Comparison of ENCODE assay signal across 11 mouse cellular contexts in the genomic region with DNA sequence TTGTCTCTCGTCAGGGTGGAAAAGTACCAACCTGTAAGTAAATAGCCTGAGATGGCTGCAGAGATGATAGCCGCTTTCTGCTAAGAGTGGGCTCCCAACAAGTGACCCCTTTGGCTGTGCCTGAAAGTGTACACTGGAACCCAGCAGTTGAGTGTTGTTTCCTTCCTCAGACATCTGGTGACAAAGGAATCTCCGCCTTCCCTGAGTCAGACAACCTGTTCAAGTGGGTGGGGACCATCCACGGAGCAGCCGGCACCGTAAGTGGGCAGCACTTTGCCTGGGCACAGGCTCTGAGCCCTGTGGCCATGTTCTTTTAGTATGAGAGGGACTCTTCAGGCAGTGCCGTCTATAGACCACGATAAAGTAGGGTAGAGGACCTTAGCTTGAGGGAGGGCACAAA. TPM values are rescaled to one million over a fixed set of nuclear protein-coding genes. Genes with fewer than 3 reads are reported as not detected.
A peak's percentile ranks its signal among the peaks of the same experiment; 100 is the strongest.
DNase-seq lines count a peak whose midpoint lies in the region; ATAC-seq and TF ChIP-seq lines count a peak whose summit lies in the region.
"Had no signal": no experiment of that assay in that cellular context is flagged by ENCODE, and none has a peak within 500 bp of the region (broad histone marks: within the 10 kb centered on the region; RNA-seq: fewer than 3 reads in every experiment).

No protein-coding gene starts in this region.

- H3K4me3 ChIP-seq in liver, embryonic 11.5 days (ENCODE audit: low read depth, low read length): peak overlapping the region; percentile 92
- H3K4me3 ChIP-seq in embryonic facial prominence, embryonic 11.5 days (ENCODE audit: low read depth, low read length): peak overlapping the region; percentile 99
- peak overlapping the region; percentile 73 for H3K4me3 ChIP-seq in hindbrain, postnatal 0 days (ENCODE audit: low read length)
- peak overlapping the region; percentile 68; the same call in 1 of the 2 replicates for H3K4me3 ChIP-seq in midbrain, embryonic 16.5 days (ENCODE audit: low read depth, low read length)

- peaks cover 27% of the 10 kb centered on the region for H3K4me1 ChIP-seq in liver, embryonic 11.5 days (replicated peaks; ENCODE audit: control insufficient read depth, insufficient read depth, low read length)
- peaks cover 4% of the 10 kb centered on the region; the same call in 1 of the 2 replicates for H3K4me1 ChIP-seq in embryonic facial prominence, embryonic 11.5 days (ENCODE audit: control insufficient read depth, insufficient read depth, low read length)
- peaks cover 9% of the 10 kb centered on the region for H3K4me1 ChIP-seq in hindbrain, postnatal 0 days (ENCODE audit: insufficient read depth, low read length)
- peaks cover 7% of the 10 kb centered on the region for H3K4me1 ChIP-seq in midbrain, embryonic 16.5 days (ENCODE audit: control insufficient read depth, insufficient read depth, low read length)

- WGBS in liver, embryonic 11.5 days: 73% methylated on average over 8 of the region's 8 CpGs
- WGBS in embryonic facial prominence, embryonic 11.5 days: 84% methylated on average over 8 of the region's 8 CpGs
- 80% methylated on average over 8 of the region's 8 CpGs for WGBS in hindbrain, postnatal 0 days
- 86% methylated on average over 8 of the region's 8 CpGs for WGBS in midbrain, embryonic 16.5 days

- H3K36me3 ChIP-seq in liver, embryonic 11.5 days (ENCODE audit: control insufficient read depth, insufficient read depth, low read length): peaks cover 25% of the 10 kb centered on the region
- H3K36me3 ChIP-seq in embryonic facial prominence, embryonic 11.5 days (replicated peaks; ENCODE audit: control insufficient read depth, insufficient read depth, low read depth, low read length): no peaks in the 10 kb centered on the region; the same call in none of the 2 replicates
- H3K36me3 ChIP-seq in hindbrain, postnatal 0 days (ENCODE audit: insufficient read depth, low read length): peaks cover 19% of the 10 kb centered on the region; the same call in 1 of the 2 replicates
- no peaks in the 10 kb centered on the region for H3K36me3 ChIP-seq in midbrain, embryonic 16.5 days (ENCODE audit: control insufficient read depth, insufficient read depth, low read length)

- H3K9me3 ChIP-seq in liver, embryonic 11.5 days (ENCODE audit: control insufficient read depth, low read length): no peaks in the 10 kb centered on the region
- H3K9me3 ChIP-seq in embryonic facial prominence, embryonic 11.5 days (replicated peaks; ENCODE audit: control insufficient read depth, low read length): no peaks in the 10 kb centered on the region
- no peaks in the 10 kb centered on the region for H3K9me3 ChIP-seq in hindbrain, postnatal 0 days (ENCODE audit: low read length)
- H3K9me3 ChIP-seq in midbrain, embryonic 16.5 days (replicated peaks; ENCODE audit: control insufficient read depth, low read length, poor library complexity, severe bottlenecking): no peaks in the 10 kb centered on the region

- H3K27me3 ChIP-seq in liver, embryonic 11.5 days (replicated peaks; ENCODE audit: control insufficient read depth, insufficient read depth, low read length): no peaks in the 10 kb centered on the region
- no peaks in the 10 kb centered on the region for H3K27me3 ChIP-seq in embryonic facial prominence, embryonic 11.5 days (ENCODE audit: control insufficient read depth, insufficient read depth, low read length)
- H3K27me3 ChIP-seq in hindbrain, postnatal 0 days (ENCODE audit: insufficient read depth, low read length): no peaks in the 10 kb centered on the region
- H3K27me3 ChIP-seq in midbrain, embryonic 16.5 days (ENCODE audit: control insufficient read depth, insufficient read depth, low read depth, low read length): no peaks in the 10 kb centered on the region

- no peak for ATAC-seq in liver, embryonic 11.5 days (replicated peaks; ENCODE audit: low FRiP score)
- no peak for ATAC-seq in embryonic facial prominence, embryonic 11.5 days (replicated peaks; ENCODE audit: insufficient number of reproducible peaks, low FRiP score, low TSS enrichment, low read depth)
- no peak for ATAC-seq in hindbrain, postnatal 0 days
- ATAC-seq in midbrain, embryonic 16.5 days: no peak
- ATAC-seq in inflammation-experienced regulatory T-cells, adult 6 months: no peak

- no peak for DNase-seq in liver, embryonic 11.5 days (ENCODE audit: low spot score)
- no peak for DNase-seq in liver
- no peak for DNase-seq in embryonic facial prominence, embryonic 11.5 days (ENCODE audit: low spot score)
- no peak for DNase-seq in hindbrain, postnatal 0 days (ENCODE audit: low spot score)
- DNase-seq in cerebellum, adult 18-20 months: no peak
- DNase-seq in lung, postnatal 14 days: no peak
- DNase-seq: kidney, adult 8-10 months had no signal

- 0 out of 2 replicates have a peak overlapping the region, but pooled peaks have one; percentile 67 for H3K27ac ChIP-seq in liver, embryonic 11.5 days (ENCODE audit: low read depth, low read length)
- H3K27ac ChIP-seq in embryonic facial prominence, embryonic 11.5 days (replicated peaks; ENCODE audit: low read depth, low read length): no peak overlapping the region
- H3K27ac ChIP-seq in hindbrain, postnatal 0 days: no peak overlapping the region
- no peak overlapping the region for H3K27ac ChIP-seq in midbrain, embryonic 16.5 days (ENCODE audit: low read length)

- H3K4me2 ChIP-seq in liver, embryonic 11.5 days: peak overlapping the region; percentile 98
- peak overlapping the region; percentile 82 for H3K4me2 ChIP-seq in embryonic facial prominence, embryonic 11.5 days (ENCODE audit: low read depth, low read length)
- peak overlapping the region; percentile 99 for H3K4me2 ChIP-seq in hindbrain, postnatal 0 days (ENCODE audit: low read depth, low read length)
- H3K4me2 ChIP-seq in midbrain, embryonic 16.5 days (ENCODE audit: low read length): peak overlapping the region; percentile 99

- no peak for TF ChIP-seq CTCF in hindbrain, postnatal 0 days (IDR thresholded peaks at IDR 0.05; ENCODE audit: low read depth)

- H3K9ac ChIP-seq in liver, embryonic 11.5 days (ENCODE audit: low read depth, low read length): peak overlapping the region; percentile 92
- peak overlapping the region; percentile 90 for H3K9ac ChIP-seq in embryonic facial prominence, embryonic 11.5 days (replicated peaks; ENCODE audit: low read length)
- no peak overlapping the region for H3K9ac ChIP-seq in hindbrain, postnatal 0 days (replicated peaks; ENCODE audit: low read length)
- no peak overlapping the region for H3K9ac ChIP-seq in midbrain, embryonic 16.5 days (ENCODE audit: low read depth, low read length)

RNA-seq across cellular contexts. Expression of gene Ube2c, which starts 1.4 kb away (rescaled TPM):
- polyA plus RNA-seq in liver, embryonic 11.5 days (2014; fragmentation: Nextera tagmentation; extraction: Ambion mirVana): 482 and 522 TPM in 2 replicates
- 534 and 547 TPM in 2 replicates for polyA plus RNA-seq in embryonic facial prominence, embryonic 11.5 days (2014; fragmentation: Nextera tagmentation; extraction: Ambion mirVana)
- total RNA-seq in hindbrain, postnatal 0 days (2014; rRNA removed): 61.5 and 70.6 TPM in 2 replicates
- polyA plus RNA-seq in hindbrain, postnatal 0 days (2015; fragmentation: Nextera tagmentation; extraction: Ambion mirVana): 61.2 and 69.4 TPM in 2 replicates
- 35.4 and 45.7 TPM in 2 replicates for polyA plus RNA-seq in midbrain, embryonic 16.5 days (2015; fragmentation: Nextera tagmentation; extraction: Ambion mirVana)
- polyA plus RNA-seq in inflammation-experienced regulatory T-cells, adult 6 months (2017; shearing (Covaris generic)): 100 to 1,000 TPM in 1 of 3 experiments, 10 to 100 TPM in 1, 1 to 10 TPM in 1; 7.9 to 171 (median 15.0) TPM

RNA-seq across cellular contexts. Expression of gene Tnnc2, which starts 8.6 kb away (rescaled TPM):
- polyA plus RNA-seq in liver, embryonic 11.5 days (2014; fragmentation: Nextera tagmentation; extraction: Ambion mirVana): 0.47 and 1.1 TPM in 2 replicates
- 4.3 and 11.2 TPM in 2 replicates for polyA plus RNA-seq in embryonic facial prominence, embryonic 11.5 days (2014; fragmentation: Nextera tagmentation; extraction: Ambion mirVana)
- total RNA-seq in hindbrain, postnatal 0 days (2014; rRNA removed): 12.2 TPM in 1 of 2 replicates, not detected in the other
- polyA plus RNA-seq in hindbrain, postnatal 0 days (2015; fragmentation: Nextera tagmentation; extraction: Ambion mirVana): 0.30 TPM in 1 of 2 replicates, not detected in the other
- polyA plus RNA-seq in midbrain, embryonic 16.5 days (2015; fragmentation: Nextera tagmentation; extraction: Ambion mirVana): 0.43 TPM in 1 of 2 replicates, not detected in the other
- polyA plus RNA-seq in inflammation-experienced regulatory T-cells, adult 6 months (2017; shearing (Covaris generic)): not detected
- total RNA-seq: common myeloid progenitor, adult 5-6 weeks; neutrophil, adult 5-6 weeks had no signal

RNA-seq across cellular contexts. Expression of gene Snx21, which starts 14.5 kb away (rescaled TPM):
- 8.3 and 8.4 TPM in 2 replicates for polyA plus RNA-seq in liver, embryonic 11.5 days (2014; fragmentation: Nextera tagmentation; extraction: Ambion mirVana)
- 9.9 and 10.5 TPM in 2 replicates for polyA plus RNA-seq in embryonic facial prominence, embryonic 11.5 days (2014; fragmentation: Nextera tagmentation; extraction: Ambion mirVana)
- total RNA-seq in hindbrain, postnatal 0 days (2014; rRNA removed): 102 and 106 TPM in 2 replicates
- polyA plus RNA-seq in hindbrain, postnatal 0 days (2015; fragmentation: Nextera tagmentation; extraction: Ambion mirVana): 44.7 and 47.6 TPM in 2 replicates
- 35.3 and 41.4 TPM in 2 replicates for polyA plus RNA-seq in midbrain, embryonic 16.5 days (2015; fragmentation: Nextera tagmentation; extraction: Ambion mirVana)
- 1 to 10 TPM; 5.2 to 9.7 (median 6.4) TPM for polyA plus RNA-seq in inflammation-experienced regulatory T-cells, adult 6 months (2017; shearing (Covaris generic))

RNA-seq across cellular contexts. Expression of gene Dnttip1, which starts 25.3 kb away (rescaled TPM):
- 50.3 and 50.5 TPM in 2 replicates for polyA plus RNA-seq in liver, embryonic 11.5 days (2014; fragmentation: Nextera tagmentation; extraction: Ambion mirVana)
- polyA plus RNA-seq in embryonic facial prominence, embryonic 11.5 days (2014; fragmentation: Nextera tagmentation; extraction: Ambion mirVana): 82.0 and 83.1 TPM in 2 replicates
- total RNA-seq in hindbrain, postnatal 0 days (2014; rRNA removed): 17.1 and 24.9 TPM in 2 replicates
- 53.9 and 56.1 TPM in 2 replicates for polyA plus RNA-seq in hindbrain, postnatal 0 days (2015; fragmentation: Nextera tagmentation; extraction: Ambion mirVana)
- polyA plus RNA-seq in midbrain, embryonic 16.5 days (2015; fragmentation: Nextera tagmentation; extraction: Ambion mirVana): 55.1 and 58.4 TPM in 2 replicates
- 1 to 10 TPM; 3.8 to 7.8 (median 5.0) TPM for polyA plus RNA-seq in inflammation-experienced regulatory T-cells, adult 6 months (2017; shearing (Covaris generic))

RNA-seq across cellular contexts. Expression of gene Wfdc3, which starts 25.4 kb away (rescaled TPM):
- polyA plus RNA-seq in liver, embryonic 11.5 days (2014; fragmentation: Nextera tagmentation; extraction: Ambion mirVana): 0.18 and 0.38 TPM in 2 replicates
- polyA plus RNA-seq in embryonic facial prominence, embryonic 11.5 days (2014; fragmentation: Nextera tagmentation; extraction: Ambion mirVana): 0.38 and 0.46 TPM in 2 replicates
- 1.3 TPM in 2 replicates for total RNA-seq in hindbrain, postnatal 0 days (2014; rRNA removed)
- polyA plus RNA-seq in hindbrain, postnatal 0 days (2015; fragmentation: Nextera tagmentation; extraction: Ambion mirVana): 0.73 and 0.76 TPM in 2 replicates
- 1.5 and 1.7 TPM in 2 replicates for polyA plus RNA-seq in midbrain, embryonic 16.5 days (2015; fragmentation: Nextera tagmentation; extraction: Ambion mirVana)
- polyA plus RNA-seq in inflammation-experienced regulatory T-cells, adult 6 months (2017; shearing (Covaris generic)): not detected

Comparison
In these comparisons a context has a peak if more than half of its experiments do, and no peak if none do; other contexts are left out.
1. H3K9ac ChIP-seq: peak in liver, embryonic 11.5 days (single experiment) and embryonic facial prominence, embryonic 11.5 days (single experiment); none in hindbrain, postnatal 0 days (single experiment) and midbrain, embryonic 16.5 days (single experiment).
2. Peak in every context shown above with its lines, with median percentiles within 50 percentile points of each other: H3K4me2 ChIP-seq and H3K4me3 ChIP-seq.